Mouse (Mus musculus) frontal cortex, postnatal 36 days (tissue): Measurements from ENCODE around the gene Wdr81.

Source experiments
- DNase-seq, 2 experiments: peaks; one replicate each; pipeline ENCODE4 v3.0.0; 2022; ENCODE audit warnings: low spot score in 2 of 2

The Wdr81 gene

DNA sequence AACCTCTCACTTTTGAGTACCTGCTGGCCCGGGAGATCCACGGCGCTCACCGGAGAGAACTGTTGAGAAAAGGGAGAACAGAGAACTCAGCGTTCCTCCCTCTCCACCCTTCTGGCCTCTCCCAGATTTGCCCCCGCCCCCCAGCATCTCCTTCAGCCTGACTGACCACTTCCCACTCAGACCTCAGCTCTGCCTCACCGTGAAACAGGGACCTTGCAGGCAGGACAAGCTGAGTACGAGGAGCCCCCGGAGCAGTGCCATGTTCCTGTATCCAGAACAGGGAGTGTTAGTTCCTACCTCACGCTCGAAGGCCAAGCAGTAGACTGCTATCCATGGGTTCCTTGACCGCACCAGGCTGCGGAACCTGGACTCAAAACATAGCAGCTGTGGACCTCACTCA, 16.3 kb downstream of the Wdr81 start:
- no peak for DNase-seq

GRCm38 (mm10) chr11:75434138-75434537, 20.4 kb downstream of the Wdr81 start:
- no peak for DNase-seq

DNA sequence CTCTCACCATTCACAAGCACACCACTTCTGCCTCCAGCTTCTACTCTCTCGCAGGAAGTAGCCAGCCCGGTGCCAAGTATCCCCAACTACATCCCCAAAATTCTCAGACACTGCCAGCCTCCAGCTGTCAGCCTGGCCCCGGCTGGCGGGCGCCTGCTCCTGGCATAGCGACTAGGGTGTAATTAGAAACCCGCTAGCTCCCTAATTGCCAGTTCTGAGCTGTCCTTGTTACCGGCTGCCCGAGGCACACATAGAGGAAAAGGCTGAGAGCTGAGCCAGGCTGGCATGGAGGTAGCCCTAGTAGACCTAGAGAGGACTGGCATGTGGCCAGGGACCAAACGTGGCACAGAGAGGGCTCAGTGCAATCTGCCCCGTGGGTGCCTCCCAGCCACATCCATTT, 23.2 kb downstream of the Wdr81 start:
- DNase-seq, result peak; percentile 54 to 74

DNA sequence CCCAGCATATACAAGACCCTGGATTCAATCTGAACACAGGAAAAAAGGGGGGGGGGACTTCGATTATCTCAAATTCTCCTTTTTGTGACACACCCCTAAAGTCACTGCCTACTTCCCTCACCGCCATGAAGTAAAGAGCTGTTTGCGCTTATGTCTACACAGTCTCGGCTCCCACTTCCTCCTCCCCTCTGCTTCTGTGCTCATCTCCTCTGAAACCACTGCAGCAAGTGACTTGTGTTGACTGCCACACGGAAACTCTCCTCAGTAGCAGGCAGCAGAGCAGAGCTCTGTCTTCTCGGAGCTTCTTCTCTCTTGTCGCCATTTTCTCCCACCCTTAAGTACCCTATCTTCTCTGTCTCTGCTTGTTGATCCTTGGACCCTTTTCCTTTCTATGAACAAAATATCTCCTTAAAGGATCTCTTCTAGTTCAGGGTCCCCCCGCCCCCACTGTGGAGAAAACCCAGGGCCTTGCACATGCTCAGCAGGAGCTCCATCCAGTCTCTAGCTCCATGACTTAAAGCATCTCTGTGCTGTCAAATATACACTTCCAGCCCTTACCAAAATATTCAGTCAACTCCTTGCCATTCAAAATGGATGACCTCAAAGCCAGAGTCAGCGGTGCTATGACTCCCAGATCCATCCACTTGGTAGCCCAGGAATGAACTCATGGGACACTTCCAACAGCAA, 25.4 kb downstream of the Wdr81 start:
- no peak for DNase-seq

DNA sequence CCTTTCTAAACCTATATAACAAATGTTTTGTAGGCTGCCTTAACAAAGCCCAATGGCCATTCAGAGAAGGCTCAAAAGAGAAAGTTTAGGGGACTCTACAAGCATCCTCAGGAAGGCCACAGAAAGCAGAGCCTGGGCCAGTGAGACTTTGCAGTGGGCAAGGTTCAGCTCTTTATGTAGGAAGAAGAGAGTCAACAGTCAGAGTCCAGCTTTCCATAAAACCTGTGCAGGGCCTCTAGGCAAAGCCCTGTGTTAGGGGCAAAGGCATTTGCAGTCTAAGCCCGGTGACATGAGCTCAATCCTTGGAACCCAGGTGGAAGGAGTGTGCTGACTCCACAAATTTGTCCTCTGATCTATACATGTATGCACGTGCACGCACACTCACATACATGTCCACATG, 30.1 kb downstream of the Wdr81 start:
- DNase-seq, result no peak

- no peak for DNase-seq
Measured at GRCm38 (mm10) chr11:75424033-75424432, 30.5 kb downstream of the Wdr81 start.

GRCm38 (mm10) chr11:75423091-75423490, 31.4 kb downstream of the Wdr81 start:
- DNase-seq, result no peak

GRCm38 (mm10) chr11:75422013-75422792, 32.3 kb downstream of the Wdr81 start, which contains the start of gene Serpinf1:
Gene Serpinf1, minus strand, starts transcription at chr11:75422701.
- no peak for DNase-seq

DNA sequence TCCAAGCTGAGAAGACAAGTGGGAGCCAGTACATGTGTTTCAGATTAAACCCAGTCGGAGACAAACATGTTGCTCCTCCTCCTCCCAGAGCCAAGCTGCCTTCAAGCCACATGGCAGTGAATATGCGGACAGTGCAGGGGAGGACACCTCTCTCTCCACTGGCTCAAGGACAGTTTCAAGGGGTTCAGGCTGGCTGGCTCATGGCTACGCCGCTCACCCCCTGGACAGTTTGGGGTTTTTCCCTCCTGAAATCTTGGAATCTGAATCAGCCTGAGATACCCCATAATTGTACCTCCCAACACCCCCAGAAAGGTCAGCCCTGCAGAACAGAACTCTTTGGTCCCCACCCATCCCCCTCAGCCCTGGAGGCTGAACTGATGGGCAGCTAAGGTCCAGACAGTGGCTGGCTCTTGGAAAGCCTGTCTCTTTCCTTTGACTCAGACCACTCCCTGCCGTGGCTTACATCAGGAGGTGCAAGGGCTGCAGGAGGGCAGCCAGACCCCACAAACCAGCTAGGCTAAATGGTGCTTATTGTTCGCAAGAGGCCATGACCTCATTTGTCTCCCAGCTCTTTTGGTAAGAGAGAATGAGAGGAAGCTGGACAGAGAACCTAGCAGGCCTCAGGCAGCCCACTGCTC, 33.0 kb downstream of the Wdr81 start:
- no peak for DNase-seq

DNA sequence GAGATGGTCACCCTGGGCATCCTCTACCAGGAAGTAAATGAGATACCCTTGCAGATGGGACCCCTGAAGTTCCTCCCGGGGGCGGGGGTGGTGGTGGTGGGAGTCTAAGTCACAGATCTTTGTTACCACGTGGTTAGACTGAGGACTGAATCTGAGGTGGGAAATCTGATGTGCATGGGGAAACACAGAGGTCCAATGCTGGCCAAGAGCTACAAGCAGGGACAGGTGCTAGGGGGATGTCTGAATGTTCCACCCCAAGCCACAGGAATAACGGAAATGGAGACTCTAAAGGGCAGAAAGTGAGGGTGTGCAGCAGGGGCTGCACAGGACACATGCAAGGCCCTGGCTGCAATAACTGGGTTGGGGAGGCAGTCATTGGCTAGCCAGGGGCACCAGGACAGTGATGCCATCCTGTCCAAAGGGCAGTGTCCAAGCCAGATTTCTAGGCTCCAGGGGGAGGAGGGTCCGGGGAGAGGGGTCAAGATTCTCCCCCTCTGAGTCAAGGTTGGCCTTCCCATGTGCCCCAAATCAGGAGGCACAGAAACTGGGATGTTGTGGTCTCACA, 33.6 kb downstream of the Wdr81 start:
- no peak for DNase-seq

GRCm38 (mm10) chr11:75420037-75420436, 34.5 kb downstream of the Wdr81 start:
- DNase-seq, result no peak

DNA sequence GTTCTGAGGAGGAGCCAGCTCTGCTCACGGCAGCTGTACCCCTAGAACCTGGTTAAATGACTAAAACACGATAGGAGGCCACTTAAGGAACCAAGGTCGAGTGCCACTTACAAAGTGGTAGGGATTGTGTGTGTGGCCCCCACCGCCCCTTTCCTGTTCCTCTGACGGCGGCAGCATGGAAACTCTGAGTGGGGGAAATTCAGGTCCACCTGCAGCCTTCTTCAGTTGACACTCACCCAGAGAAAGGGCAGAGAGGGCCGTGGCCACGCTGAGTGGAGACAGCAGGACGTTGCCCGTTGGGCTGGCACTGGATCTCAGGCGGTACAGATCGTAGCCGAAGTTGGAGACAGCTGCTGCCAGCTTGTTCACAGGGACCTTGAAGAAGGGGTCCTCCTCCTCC, 38.5 kb downstream of the Wdr81 start:
- no peak for DNase-seq

DNA sequence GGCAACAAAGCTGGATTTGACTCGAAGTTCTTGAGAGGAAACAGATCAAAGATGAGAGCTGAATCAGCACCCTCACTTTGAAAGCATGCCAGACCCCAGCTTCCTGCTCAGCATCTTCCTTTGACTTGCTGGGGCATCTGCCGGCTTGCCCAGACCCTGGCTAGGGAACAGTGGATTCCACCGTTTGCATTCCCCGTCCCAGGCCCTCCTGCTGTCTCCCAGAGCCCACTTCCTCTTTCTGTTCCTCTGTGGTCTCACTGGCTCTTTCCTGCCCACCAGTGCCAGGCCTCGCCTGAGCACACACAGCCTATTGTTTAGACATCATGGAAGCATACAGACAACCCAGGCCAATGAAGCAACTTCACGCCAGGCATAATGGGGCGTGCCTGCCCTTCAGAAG, 39.4 kb downstream of the Wdr81 start:
- no peak for DNase-seq

DNA sequence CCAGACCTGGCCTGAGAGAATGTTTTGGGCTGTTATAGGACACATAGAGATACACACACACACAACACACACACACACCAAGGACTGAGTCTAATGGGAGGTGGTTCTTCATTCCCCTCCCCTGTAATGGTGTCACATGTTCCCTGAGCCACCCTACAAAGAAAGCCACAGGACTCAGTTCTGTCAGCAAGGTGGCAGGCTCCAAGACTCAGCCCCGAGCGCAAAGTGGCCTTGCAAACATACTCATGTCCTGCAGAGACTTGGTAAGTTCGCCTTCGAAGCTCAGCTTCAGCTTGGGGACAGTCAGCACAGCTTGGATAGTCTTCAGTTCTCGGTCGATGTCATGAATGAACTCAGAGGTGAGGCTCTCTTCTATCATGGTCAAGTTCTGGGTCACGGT, 43.9 kb downstream of the Wdr81 start:
- DNase-seq, result no peak

DNA sequence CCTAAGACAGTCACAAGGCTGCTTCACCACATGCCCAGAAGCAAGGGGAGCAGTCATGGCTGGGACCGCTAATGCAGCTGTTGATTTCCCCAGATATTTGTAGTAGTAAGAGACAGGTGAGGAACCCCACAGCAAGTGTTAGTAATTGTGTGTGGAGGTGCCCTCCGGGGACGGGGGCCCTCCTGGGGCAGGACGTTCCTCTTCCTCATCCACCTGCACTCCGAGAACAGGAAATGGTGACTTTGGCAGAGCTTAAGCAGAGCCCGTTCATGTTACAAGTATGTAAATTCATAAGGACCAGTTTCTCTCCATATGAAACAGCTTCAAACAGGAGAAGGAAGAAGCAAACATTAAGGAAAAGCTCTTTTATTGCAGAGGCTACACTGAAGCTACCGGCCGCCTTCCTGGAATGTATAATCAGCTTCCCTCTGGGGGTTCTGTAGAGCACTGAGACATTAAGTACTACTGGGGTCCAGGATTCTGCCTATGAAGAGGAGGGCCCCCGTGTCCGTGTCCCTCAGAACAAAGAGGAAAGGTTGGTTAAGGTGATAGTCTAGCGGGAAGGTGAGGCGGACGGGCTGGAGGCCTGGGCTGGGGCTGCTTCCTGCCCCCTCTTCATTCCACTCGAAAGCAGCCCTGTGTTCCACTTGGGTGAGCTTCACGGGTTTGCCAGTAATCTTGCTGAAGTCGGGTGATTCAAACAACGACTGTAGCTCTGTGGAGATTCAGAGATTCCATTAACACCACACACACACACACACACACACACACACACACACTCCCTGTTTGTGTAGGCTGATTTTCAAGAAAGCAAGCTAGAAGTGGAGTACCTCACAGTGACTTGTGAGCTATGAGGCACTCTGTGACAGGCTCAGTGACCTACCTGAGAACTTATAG, 44.6 kb downstream of the Wdr81 start:
- no peak for DNase-seq

DNA sequence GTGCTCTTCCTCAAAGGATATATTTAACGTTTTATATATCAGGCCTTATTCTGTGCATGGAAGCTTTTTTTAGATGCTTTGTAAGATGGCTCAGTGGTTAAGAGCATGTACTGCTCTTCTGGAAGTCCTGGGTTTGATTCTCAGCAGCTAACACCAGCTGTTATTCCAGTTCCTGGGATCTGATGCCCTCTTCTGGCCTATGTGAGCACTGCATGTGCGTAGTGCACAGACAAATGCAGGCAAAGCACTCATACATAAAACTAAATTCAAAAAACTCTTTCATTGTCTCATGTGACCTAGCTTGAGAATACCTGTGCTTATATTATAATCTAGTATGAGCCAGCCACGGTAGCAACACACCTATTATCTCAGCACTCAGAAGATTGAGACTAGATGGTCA, 47.7 kb downstream of the Wdr81 start:
- DNase-seq, result no peak

DNA sequence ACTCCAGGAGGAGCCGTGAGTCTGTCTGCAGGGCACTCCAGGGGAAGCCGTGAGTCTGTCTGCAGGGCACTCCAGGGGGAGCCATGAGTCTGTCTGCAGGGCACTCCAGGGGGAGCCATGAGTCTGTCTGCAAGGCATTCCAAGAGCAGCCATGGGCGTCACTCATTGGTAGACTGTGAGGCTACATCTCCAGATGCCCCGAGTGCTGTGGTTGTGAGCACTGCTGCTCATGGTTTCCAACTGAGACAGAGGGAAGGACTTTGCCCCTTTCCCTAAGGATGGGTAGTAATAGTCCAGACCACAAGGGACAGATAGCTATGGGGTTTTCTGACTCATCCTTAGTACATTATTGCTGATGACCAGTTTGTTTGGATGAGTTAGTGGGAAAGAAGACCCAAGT, 48.4 kb downstream of the Wdr81 start:
- DNase-seq, result no peak

DNA sequence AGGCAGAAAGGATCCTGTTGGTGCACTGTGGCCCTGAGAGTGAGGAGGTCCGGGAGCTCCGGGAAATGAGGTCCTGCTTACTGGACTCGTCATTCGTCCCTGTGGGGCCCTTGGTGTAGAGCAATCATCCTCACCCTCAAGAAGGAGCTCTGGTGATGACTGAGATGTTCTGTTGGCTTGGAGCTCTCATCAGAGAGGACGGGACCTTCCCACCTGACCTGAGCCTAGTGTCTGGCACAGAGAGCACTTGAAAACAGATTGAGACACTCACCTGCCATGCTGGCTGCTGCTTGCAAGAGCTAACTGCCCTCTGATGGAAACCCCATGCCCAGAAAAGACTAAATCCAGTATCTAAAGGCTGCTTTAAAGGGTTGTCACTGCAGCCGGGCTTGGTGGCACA, 49.7 kb downstream of the Wdr81 start:
- DNase-seq, result no peak

- DNase-seq, result no peak
Measured at GRCm38 (mm10) chr11:75403301-75404052, 51.0 kb downstream of the Wdr81 start.

DNA sequence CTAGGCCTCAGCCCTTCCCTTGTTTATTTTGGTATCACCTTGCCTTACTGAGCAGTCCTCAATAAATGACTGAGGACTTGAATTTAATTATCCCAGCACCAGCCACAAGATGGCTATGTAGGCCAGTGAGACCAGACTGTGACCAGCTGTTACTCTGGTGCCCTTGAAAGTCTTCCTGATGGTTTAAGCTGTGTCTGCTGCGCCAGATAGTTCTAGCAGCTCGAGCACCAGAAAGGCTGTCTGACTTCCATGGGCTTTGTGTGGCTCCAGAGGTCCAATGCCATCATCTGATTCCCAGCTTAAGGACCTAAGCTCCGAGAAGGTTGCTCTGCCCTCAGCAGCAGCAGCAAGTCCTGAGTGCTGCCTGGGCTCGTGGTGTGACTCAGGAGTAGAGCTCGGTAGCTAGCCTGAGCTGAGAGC, 52.2 kb downstream of the Wdr81 start:
- peak in 1 of 2 experiments; percentile 65 for DNase-seq

DNA sequence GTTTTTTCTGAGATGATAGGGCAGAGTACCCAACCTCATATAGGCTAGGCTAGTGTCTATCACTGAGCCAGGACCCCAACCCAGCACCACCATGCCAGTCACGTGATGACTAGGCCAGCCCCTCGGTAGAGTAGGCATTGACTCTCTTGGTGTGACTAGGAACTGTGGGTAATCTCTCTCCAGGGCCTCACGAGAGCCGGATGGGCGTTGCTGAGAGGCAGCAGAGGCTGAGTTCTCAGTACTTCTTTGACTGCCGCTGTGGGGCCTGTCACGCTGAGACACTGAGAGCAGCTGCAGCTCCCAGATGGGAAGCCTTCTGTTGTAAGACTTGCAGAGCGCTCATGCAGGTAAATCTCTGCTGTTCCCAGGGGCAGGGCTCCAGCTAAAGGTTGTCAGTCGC, 54.4 kb downstream of the Wdr81 start:
- no peak for DNase-seq
